ENCODE assay signal across 8 mouse cellular contexts in genomic region chr14:16219015-16219414, GRCm38 (mm10). TPM values are rescaled to one million over a fixed set of nuclear protein-coding genes. Genes with fewer than 3 reads are reported as not detected.
A peak's percentile ranks its signal among the peaks of the same experiment; 100 is the strongest.
DNase-seq lines count a peak whose midpoint lies in the region; ATAC-seq and TF ChIP-seq lines count a peak whose summit lies in the region.

No protein-coding gene starts in this region.

- no peaks in the 10 kb centered on the region for H3K9me3 ChIP-seq in G1E (replicated peaks)

- H3K27me3 ChIP-seq in G1E (ENCODE audit: insufficient read depth, low read length): no peaks in the 10 kb centered on the region

- peak; percentile 20 to 46 for DNase-seq in heart, postnatal 10 days
- DNase-seq in heart, adult 8-10 months (ENCODE audit: low spot score): no peak
- DNase-seq in 416B (ENCODE audit: low read depth) (peak; percentile 67), G1E (ENCODE audit: low spot score) (no peak)
- DNase-seq in forelimb bud, embryonic 11.5 days (ENCODE audit: low read depth, low spot score): peak; percentile 38
- DNase-seq in Muller cell, postnatal 12 days (ENCODE audit: inconsistent ontology term): no peak
- no peak for DNase-seq in adrenal gland, adult 8-10 months
- DNase-seq in right cerebral cortex, postnatal 25 days: no peak

- no peak overlapping the region for H3K4me3 ChIP-seq in G1E (ENCODE audit: low read depth, low read length)

- intact Hi-C loops in heart, postnatal 10 days (cut with DNase I): no loop called here

- H3K4me1 ChIP-seq in G1E (ENCODE audit: insufficient read depth, low read depth, low read length): no peaks in the 10 kb centered on the region

- ATAC-seq in G1E (ENCODE audit: extremely low read depth, insufficient number of reproducible peaks, low FRiP score, poor library complexity, severe bottlenecking): no peak

- H3K36me3 ChIP-seq in G1E (replicated peaks): no peaks in the 10 kb centered on the region

- 0 out of 2 replicates have a peak, but pooled peaks have one; percentile 18 for TF ChIP-seq CTCF in G1E (IDR thresholded peaks at IDR 0.05; ENCODE audit: low read depth, low read length)

RNA-seq across cellular contexts. Expression of gene Ngly1, which starts 30.1 kb away (rescaled TPM):
- 10 to 100 TPM; 35.4 to 36.2 TPM for total RNA-seq in heart, postnatal 10 days (2021)
- 10 to 100 TPM; 29.5 to 33.9 (median 31.9) TPM for total RNA-seq in heart, adult 8-10 months (2022)
- total RNA-seq in G1E (2014; fragmentation: Nextera tagmentation) (47.6 and 48.2 TPM in 2 replicates), G1E (2017) (47.1 and 57.3 TPM in 2 replicates)
- 275 and 368 TPM in 2 replicates for polyA plus RNA-seq in G1E (2012)
- total RNA-seq in adrenal gland, adult 8-10 months (2022): 10 to 100 TPM; 45.5 to 57.0 (median 50.4) TPM

RNA-seq across cellular contexts. Expression of gene Oxsm, which starts 30.6 kb away (rescaled TPM):
- 10 to 100 TPM; 17.1 to 18.8 TPM for total RNA-seq in heart, postnatal 10 days (2021)
- 10 to 100 TPM; 21.5 to 28.4 (median 24.1) TPM for total RNA-seq in heart, adult 8-10 months (2022)
- total RNA-seq in G1E (2014; fragmentation: Nextera tagmentation) (9.8 and 12.6 TPM in 2 replicates), G1E (2017) (7.4 and 10.1 TPM in 2 replicates)
- 0.67 and 0.83 TPM in 2 replicates for polyA plus RNA-seq in G1E (2012)
- 10 to 100 TPM; 20.9 to 26.6 (median 23.5) TPM for total RNA-seq in adrenal gland, adult 8-10 months (2022)

Comparison
In these comparisons a context has a peak if more than half of its experiments do, and no peak if none do; other contexts are left out.
1. DNase-seq: peak in heart, postnatal 10 days (2 of 2), 416B (single experiment) and forelimb bud, embryonic 11.5 days (single experiment); none in heart, adult 8-10 months (single experiment), G1E (single experiment), Muller cell, postnatal 12 days (single experiment), adrenal gland, adult 8-10 months (single experiment) and right cerebral cortex, postnatal 25 days (single experiment).